Mouse (Mus musculus) ES-E14 (cell line): ENCODE data around the gene Fam173b. TPM values are rescaled to one million over a fixed set of nuclear protein-coding genes. Genes with fewer than 3 reads are reported as not detected.
"Not testable (repeated sequence)": the region's sequence is repeated elsewhere in the genome, so short reads cannot be mapped to it uniquely, and the experiment has no call there.

Experiments
- DNase-seq: peaks from one replicate; pipeline ENCODE4 v3.0.0-alpha.2; 2013; ENCODE audit warnings: low read depth, low spot score
- H3K27ac ChIP-seq: 2 replicates; pipeline ENCODE4 v1.5.1; 2012; ENCODE audit warnings: low read depth, mild to moderate bottlenecking, low read length, moderate library complexity, mixed read lengths; ENCODE audit not compliant: poor library complexity, insufficient read depth, severe bottlenecking
- H3K36me3 ChIP-seq: 2 replicates; pipeline ENCODE4 v1.6.1; 2012; ENCODE audit warnings: mild to moderate bottlenecking, low read length, moderate library complexity, mixed read lengths; ENCODE audit not compliant: control insufficient read depth, poor library complexity, insufficient read depth, severe bottlenecking
- H3K4me1 ChIP-seq, 2 experiments: fragments of 150-350 bp in 1 of 2; sonication (generic) in 1 of 2; 2 replicates each; pipeline ENCODE4 v1.6.1; 2012; ENCODE audit warnings: low read length in 2 of 2, mild to moderate bottlenecking in 1 of 2, mixed read lengths in 1 of 2; ENCODE audit not compliant: control insufficient read depth in 2 of 2, insufficient read depth in 2 of 2, poor library complexity in 1 of 2
- H3K4me3 ChIP-seq, 2 experiments: fragments of 150-350 bp in 1 of 2; sonication (generic) in 1 of 2; 2 replicates each; pipeline ENCODE4 v1.5.1; 2012; ENCODE audit warnings: low read length in 2 of 2, low read depth in 1 of 2, mild to moderate bottlenecking in 1 of 2, mixed read lengths in 1 of 2; ENCODE audit not compliant: insufficient read depth in 1 of 2, poor library complexity in 1 of 2, severe bottlenecking in 1 of 2
- H3K9ac ChIP-seq: 2 replicates; pipeline ENCODE4 v1.6.1; 2012; ENCODE audit warnings: low read depth, mild to moderate bottlenecking, low read length, mixed read lengths; ENCODE audit not compliant: poor library complexity, insufficient read depth, severe bottlenecking
- H3K9me3 ChIP-seq: fragments of 150-350 bp; sonication (generic); 2 replicates; pipeline ENCODE4 v1.6.1; 2012; ENCODE audit warnings: low read depth, mild to moderate bottlenecking, low read length; ENCODE audit not compliant: control insufficient read depth, insufficient read depth
- CHD2 ChIP-seq: IDR thresholded peaks from 2 replicates; pipeline ENCODE4 v1.6.1; 2014; ENCODE audit warnings: mild to moderate bottlenecking, low read depth, low read length, inconsistent platforms
- HCFC1 ChIP-seq: IDR thresholded peaks from 2 replicates; pipeline ENCODE4 v1.6.1; 2012; ENCODE audit warnings: low read length, inconsistent platforms, borderline replicate concordance; ENCODE audit not compliant: insufficient read depth
- MAFK ChIP-seq: IDR thresholded peaks from 2 replicates; pipeline ENCODE4 v1.6.1; 2014; ENCODE audit warnings: mild to moderate bottlenecking, low read depth, low read length, inconsistent platforms; ENCODE audit not compliant: insufficient read depth
- ZC3H11A ChIP-seq: IDR thresholded peaks from 2 replicates; pipeline ENCODE4 v1.6.1; 2012; ENCODE audit warnings: low read depth, mild to moderate bottlenecking, inconsistent platforms, low read length, borderline replicate concordance
- ZNF384 ChIP-seq: IDR thresholded peaks from 2 replicates; pipeline ENCODE4 v1.6.1; 2012; ENCODE audit warnings: low read depth, low read length, inconsistent platforms
- in situ Hi-C, 2 experiments: fragments of 600-800 bp; cut with MboI; formaldehyde crosslinking; loops; one replicate each; pipeline ENCODE4 v1.15.1; 2025; ENCODE audit warnings: low sequenced_read_pairs in 2 of 2, inconsistent platforms in 1 of 2; ENCODE audit not compliant: unreplicated experiment in 2 of 2
- total RNA-seq: library from RNA; depleted of rRNA; stranded (reverse); fragments of 300-350 nt; gene quantifications from 2 replicates; pipeline ENCODE4 v1.2.3, GENCODE M21; 2012

Gene Fam173b
- total RNA-seq, 1 experiment: 13.1 TPM

GRCm38 (mm10) chr15:31571906-31572722 is 29.5 kb upstream of the Fam173b start:
- no peak for DNase-seq
- Histone ChIP-seq H3K4me1 (peaks cover 2% of the 10 kb centered on the region in 2 experiments; a peak in 1 of 4 replicates), H3K9ac (no peak overlapping the region), H3K36me3 (no peaks in the 10 kb centered on the region), H3K4me3 (no peak overlapping the region), H3K27ac (no peak overlapping the region), H3K9me3 (no peaks in the 10 kb centered on the region)
- in situ Hi-C loops: no loop called here
- no peak for TF ChIP-seq ZNF384

- Histone ChIP-seq H3K36me3 (no peaks in the 10 kb centered on the region), H3K9ac (no peak overlapping the region), H3K9me3 (no peaks in the 10 kb centered on the region), H3K4me1 (peaks cover 2% of the 10 kb centered on the region in 2 experiments; a peak in 1 of 4 replicates), H3K27ac (no peak overlapping the region), H3K4me3 (no peak overlapping the region)
- in situ Hi-C loops: no loop called here
- TF ChIP-seq CHD2 (no peak), MAFK (no peak), HCFC1 (no peak), ZC3H11A (no peak), ZNF384 (no peak)
- DNase-seq: no peak
Observed at GRCm38 (mm10) chr15:31573287-31573686, 28.4 kb upstream of the Fam173b start.

DNA sequence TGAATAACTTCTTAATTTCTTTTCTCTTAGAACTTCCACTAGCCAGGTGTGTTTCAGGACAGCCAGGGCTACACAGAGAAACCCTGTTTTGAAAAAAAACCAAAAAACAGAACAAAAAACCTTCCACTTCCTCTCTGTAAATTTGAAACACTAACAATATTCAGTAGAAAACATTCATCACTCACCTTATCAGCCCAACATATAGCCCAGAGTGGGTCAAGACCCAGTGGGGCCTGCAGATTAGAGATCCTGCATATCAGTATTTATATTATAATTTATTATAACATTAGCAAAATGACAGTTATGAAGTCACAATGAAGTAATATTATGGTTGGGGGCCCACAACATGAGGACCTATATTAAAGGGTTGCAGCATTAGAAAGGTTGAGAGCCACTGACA is 28.0 kb upstream of the Fam173b start:
- no peak overlapping the region for H3K27ac ChIP-seq
- no peak overlapping the region for H3K9ac ChIP-seq
- H3K36me3 ChIP-seq: no peaks in the 10 kb centered on the region
- H3K4me3 ChIP-seq: no peak overlapping the region
- in situ Hi-C loops: no loop called here
- TF ChIP-seq MAFK (no peak), ZNF384 (no peak), HCFC1 (no peak), ZC3H11A (no peak), CHD2 (no peak)
- no peak for DNase-seq
- H3K4me1 ChIP-seq: peaks cover 1 to 2% of the 10 kb centered on the region in 2 experiments; a peak in 1 of 4 replicates
- H3K9me3 ChIP-seq: no peaks in the 10 kb centered on the region

DNA sequence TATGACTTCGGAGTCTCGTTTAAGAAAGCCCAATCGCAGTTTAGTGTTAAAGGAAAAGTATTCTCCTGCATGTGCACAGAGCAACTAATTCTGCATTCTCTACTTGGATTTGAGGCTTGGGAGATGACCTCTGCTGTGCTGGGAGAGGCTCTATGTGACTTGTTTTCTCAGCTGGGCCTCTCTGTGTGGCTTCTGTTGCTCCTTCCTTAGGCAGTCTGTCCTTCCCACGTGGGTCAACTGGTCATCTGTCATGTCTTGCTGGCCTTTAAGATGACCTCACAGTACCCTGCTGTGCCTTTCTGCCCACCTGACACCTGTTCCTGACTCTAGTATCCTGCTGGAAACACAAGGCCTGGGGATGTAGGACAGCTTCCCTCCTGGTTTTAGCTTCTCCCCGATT is 25.6 kb upstream of the Fam173b start:
- Histone ChIP-seq H3K36me3 (no peaks in the 10 kb centered on the region), H3K4me3 (no peak overlapping the region), H3K27ac (no peak overlapping the region), H3K9ac (no peak overlapping the region), H3K9me3 (no peaks in the 10 kb centered on the region), H3K4me1 (no peaks in the 10 kb centered on the region; a peak in 1 of 4 replicates)
- TF ChIP-seq ZNF384 (no peak), CHD2 (no peak), ZC3H11A (no peak), MAFK (no peak)
- in situ Hi-C loops: loop anchor here in 1 of 2 experiments (25.0 kb wide), 1 partner anchor 264 kb away; no protein-coding TSS in a partner anchor
- no peak for DNase-seq

GRCm38 (mm10) chr15:31581086-31581485 is 20.6 kb upstream of the Fam173b start:
- not testable (repeated sequence) for DNase-seq

More at GRCm38 (mm10) chr15:31581086-31581485, 20.6 kb upstream of the Fam173b start:
- in situ Hi-C loops: loop anchor here in 1 of 2 experiments (25.0 kb wide), 1 partner anchor 269 kb away; no protein-coding TSS in a partner anchor
- H3K27ac ChIP-seq, H3K4me1 ChIP-seq, H3K4me3 ChIP-seq, H3K36me3 ChIP-seq, H3K9ac ChIP-seq, H3K9me3 ChIP-seq: not testable (repeated sequence)
